Mouse (Mus musculus) heart, embryonic 11.5 days (tissue): Measurements from ENCODE around the gene Ttc29. TPM values are rescaled to one million over a fixed set of nuclear protein-coding genes. Genes with fewer than 3 reads are reported as not detected.

Source experiments
- ATAC-seq: fragments of 200-750 bp; cut with Nextera tagmentation; replicated peaks from 2 replicates; pipeline ENCODE4 v1.8.0; 2017; ENCODE audit warnings: moderate library complexity; ENCODE audit not compliant: insufficient number of reproducible peaks, low FRiP score, low TSS enrichment
- H3K27ac ChIP-seq: fragments of 300-500 bp; sonication (generic); 2 replicates; pipeline ENCODE4 v1.5.1; 2014; ENCODE audit warnings: mild to moderate bottlenecking, low read depth, low read length
- H3K27me3 ChIP-seq: fragments of 300-500 bp; sonication (generic); 2 replicates; pipeline ENCODE4 v1.6.1; 2014; ENCODE audit warnings: mild to moderate bottlenecking, low read length, mixed read lengths; ENCODE audit not compliant: control insufficient read depth, insufficient read depth
- H3K36me3 ChIP-seq: fragments of 300-500 bp; sonication (generic); 2 replicates; pipeline ENCODE4 v1.6.1; 2014; ENCODE audit warnings: mild to moderate bottlenecking, low read length, moderate library complexity, mixed read lengths; ENCODE audit not compliant: control insufficient read depth, insufficient read depth
- H3K4me1 ChIP-seq: fragments of 300-500 bp; sonication (generic); 2 replicates; pipeline ENCODE4 v1.6.1; 2014; ENCODE audit warnings: low read length; ENCODE audit not compliant: control insufficient read depth, insufficient read depth
- H3K4me2 ChIP-seq: fragments of 300-500 bp; sonication (generic); 2 replicates; pipeline ENCODE4 v1.6.1; 2014; ENCODE audit warnings: mild to moderate bottlenecking, moderate library complexity
- H3K4me3 ChIP-seq: fragments of 300-500 bp; sonication (generic); 2 replicates; pipeline ENCODE4 v1.5.1; 2014; ENCODE audit warnings: low read depth, low read length
- H3K9ac ChIP-seq: fragments of 300-500 bp; sonication (generic); 2 replicates; pipeline ENCODE4 v1.6.1; 2014; ENCODE audit warnings: mild to moderate bottlenecking, low read depth, low read length, moderate library complexity
- H3K9me3 ChIP-seq: fragments of 300-500 bp; sonication (generic); replicated peaks from 2 replicates; pipeline ENCODE4 v1.6.1; 2016; ENCODE audit warnings: low read length; ENCODE audit not compliant: control insufficient read depth
- WGBS: fragments of 180-500 bp; shearing (Covaris S2); extraction: QIAGEN DNeasy Blood & Tissue Kit; methylation state at CpG from one replicate; pipeline ENCODE4 v1.1.7; 2014; ENCODE audit not compliant: insufficient replicate concordance; 5-methylcytosine and 5-hydroxymethylcytosine counted together
- polyA plus RNA-seq: library from polyadenylated mRNA; unstranded; fragments of >200 nt; fragmentation: Nextera tagmentation; extraction: Ambion mirVana; gene quantifications from 2 replicates; pipeline ENCODE4 v1.2.1, GENCODE M21; 2014

The Ttc29 gene
- polyA plus RNA-seq, 1 experiment from 2014 or later = not detected

DNA sequence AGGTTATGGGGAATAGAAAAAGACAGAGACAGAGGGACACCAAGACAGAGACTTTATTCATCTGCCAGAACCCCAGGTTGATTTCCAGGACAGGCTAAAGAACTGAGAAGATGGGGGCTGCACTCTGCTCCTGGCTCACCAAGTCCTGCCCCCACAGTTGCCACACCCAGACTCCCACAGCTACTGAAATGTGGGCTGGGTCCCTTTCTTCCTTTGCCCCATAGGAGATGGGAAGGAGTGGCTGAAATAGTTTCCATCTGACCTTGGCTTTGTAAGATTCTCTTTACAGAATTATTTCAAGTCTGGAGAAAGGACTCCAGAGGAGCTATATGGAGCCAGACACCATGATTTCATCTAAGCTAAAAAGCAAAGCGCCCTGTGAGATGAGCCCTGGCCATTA lies 219.4 kb downstream of the Ttc29 start:
- H3K9me3 ChIP-seq = no peaks in the 10 kb centered on the region
- WGBS = 23% methylated on average over 1 of the region's 1 CpGs
- no peak overlapping the region for H3K27ac ChIP-seq
- no peaks in the 10 kb centered on the region for H3K36me3 ChIP-seq
- H3K4me2 ChIP-seq = no peak overlapping the region
- peaks cover 75% of the 10 kb centered on the region for H3K27me3 ChIP-seq
- ATAC-seq = no peak
- peaks cover 6% of the 10 kb centered on the region; the same call in 1 of the 2 replicates for H3K4me1 ChIP-seq
- H3K9ac ChIP-seq = no peak overlapping the region
- no peak overlapping the region for H3K4me3 ChIP-seq

GRCm38 (mm10) chr8:78433318-78433717 lies 220.2 kb downstream of the Ttc29 start:
- no peak overlapping the region for H3K4me2 ChIP-seq
- H3K4me1 ChIP-seq = peaks cover 6% of the 10 kb centered on the region; the same call in 1 of the 2 replicates
- no peak overlapping the region for H3K27ac ChIP-seq
- H3K9ac ChIP-seq = no peak overlapping the region
- no peaks in the 10 kb centered on the region for H3K36me3 ChIP-seq
- H3K9me3 ChIP-seq = no peaks in the 10 kb centered on the region
- WGBS = 16% methylated on average over 5 of the region's 5 CpGs
- peaks cover 76% of the 10 kb centered on the region for H3K27me3 ChIP-seq
- no peak overlapping the region for H3K4me3 ChIP-seq
- ATAC-seq = no peak

DNA sequence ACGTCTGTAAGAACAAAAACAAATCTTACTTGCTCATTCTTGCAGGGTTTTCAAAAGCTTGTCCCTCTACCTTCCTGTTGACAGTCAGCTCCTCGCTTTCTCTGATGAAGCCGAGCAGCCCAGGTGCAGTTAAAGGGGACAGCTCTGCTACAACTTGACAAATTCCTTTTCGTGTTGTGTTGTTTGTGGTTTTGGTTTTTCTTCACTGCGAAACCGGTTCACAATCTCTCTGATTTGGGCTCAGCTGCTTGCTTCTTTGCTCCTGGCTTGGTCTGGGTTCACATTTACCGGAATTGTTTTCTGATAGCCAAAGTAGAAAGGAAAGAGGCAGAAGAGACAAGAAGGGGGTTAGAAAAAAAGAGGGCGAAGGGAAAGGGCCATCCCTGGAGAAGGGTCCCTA lies 221.2 kb downstream of the Ttc29 start:
- Histone ChIP-seq H3K27me3 (peaks cover 80% of the 10 kb centered on the region), H3K4me3 (peak overlapping the region; percentile 51; the same call in 1 of the 2 replicates), H3K27ac (no peak overlapping the region), H3K4me2 (peak overlapping the region; percentile 76), H3K9me3 (no peaks in the 10 kb centered on the region), H3K9ac (no peak overlapping the region), H3K36me3 (no peaks in the 10 kb centered on the region), H3K4me1 (peaks cover 6% of the 10 kb centered on the region; the same call in 1 of the 2 replicates)
- WGBS = 6% methylated on average over 8 of the region's 8 CpGs
- ATAC-seq = no peak

DNA sequence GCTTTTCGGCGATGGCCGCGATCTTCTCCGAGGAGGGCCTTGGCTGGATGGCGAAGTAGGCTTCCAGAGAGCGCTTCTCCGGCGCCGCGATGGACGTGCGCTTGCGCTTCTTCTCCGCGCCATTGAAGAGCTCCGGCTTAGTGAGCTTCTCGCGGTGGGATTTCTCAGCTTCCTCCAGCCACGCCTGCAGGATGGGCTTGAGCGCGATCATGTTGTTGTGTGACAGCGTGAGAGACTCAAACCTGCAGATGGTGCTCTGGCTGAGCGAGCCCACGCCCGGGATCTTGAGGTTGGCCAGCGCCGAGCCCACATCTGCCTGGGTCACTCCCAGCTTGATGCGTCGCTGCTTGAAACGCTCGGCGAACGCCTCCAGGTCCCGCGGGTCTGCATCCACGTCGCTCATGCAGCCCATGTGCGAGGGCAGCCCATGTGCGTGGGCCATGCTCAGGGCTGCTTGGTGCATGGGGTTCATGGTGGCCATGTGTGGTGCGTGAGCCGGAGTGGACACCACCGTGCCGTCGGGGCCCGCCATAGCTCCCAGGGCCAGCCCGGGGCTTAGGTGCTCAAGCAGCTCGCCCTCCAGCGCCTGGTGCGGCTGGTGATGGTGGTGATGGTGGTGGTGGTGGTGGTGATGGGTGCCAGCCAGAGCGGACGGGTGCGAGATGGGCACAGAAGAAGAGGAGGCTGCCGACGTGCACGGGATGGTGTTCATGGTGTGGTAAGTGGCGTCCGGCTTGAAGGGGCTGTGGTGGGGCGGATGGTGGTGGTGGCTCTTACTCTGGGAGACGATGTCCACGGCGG lies 221.9 kb downstream of the Ttc29 start:
- Histone ChIP-seq H3K4me3 (peak overlapping the region; percentile 51), H3K4me2 (peak overlapping the region; percentile 76), H3K9me3 (no peaks in the 10 kb centered on the region), H3K4me1 (peaks cover 6% of the 10 kb centered on the region; the same call in 1 of the 2 replicates), H3K9ac (no peak overlapping the region), H3K36me3 (no peaks in the 10 kb centered on the region), H3K27ac (no peak overlapping the region), H3K27me3 (peaks cover 81% of the 10 kb centered on the region)
- no peak for ATAC-seq
- WGBS = 2% methylated on average over 62 of the region's 62 CpGs

- H3K4me1 ChIP-seq = peaks cover 6% of the 10 kb centered on the region; the same call in 1 of the 2 replicates
- H3K27me3 ChIP-seq = peaks cover 84% of the 10 kb centered on the region
- no peak overlapping the region for H3K9ac ChIP-seq
- H3K36me3 ChIP-seq = no peaks in the 10 kb centered on the region
- ATAC-seq = no peak
- no peak overlapping the region for H3K27ac ChIP-seq
- peak overlapping the region; percentile 76 for H3K4me2 ChIP-seq
- peak overlapping the region; percentile 51 for H3K4me3 ChIP-seq
- no peaks in the 10 kb centered on the region for H3K9me3 ChIP-seq
- 2% methylated on average over 18 of the region's 18 CpGs for WGBS
Measured at GRCm38 (mm10) chr8:78435624-78435960, 222.5 kb downstream of the Ttc29 start.

DNA sequence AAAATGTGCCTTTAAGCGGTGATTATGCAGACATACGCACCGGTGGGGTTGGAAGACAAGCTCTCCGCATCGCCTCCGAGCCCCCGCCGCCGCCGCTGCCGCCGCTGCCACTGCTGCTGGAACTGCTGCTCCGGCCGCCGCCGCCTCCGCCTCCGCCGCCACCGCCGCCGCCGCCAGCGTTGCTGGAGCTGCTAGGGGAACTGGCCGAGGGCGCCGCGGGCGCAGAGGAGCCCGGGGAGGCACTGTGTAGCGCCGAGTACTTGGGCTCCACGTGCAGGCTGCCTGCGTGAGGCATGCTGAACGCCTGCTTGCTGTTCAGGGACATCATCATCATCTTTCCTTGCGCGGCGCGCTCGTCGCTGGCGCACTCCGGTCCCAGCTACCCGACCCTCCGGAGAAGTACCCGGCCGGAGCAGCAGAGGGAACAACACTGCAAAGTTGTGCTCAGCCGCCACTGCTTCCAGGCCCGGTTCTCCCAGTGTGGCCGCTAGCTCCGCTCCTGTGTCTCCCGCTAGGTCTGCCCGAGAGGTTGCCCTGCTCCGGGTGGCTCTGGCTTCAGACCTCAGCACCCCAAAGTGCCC lies 223.1 kb downstream of the Ttc29 start, which contains the start of gene Pou4f2:
Gene Pou4f2 (minus strand): TSS at position 575 of the 581 bp plus-strand sequence.
- Histone ChIP-seq H3K27ac (no peak within 1 kb of the TSS), H3K9me3 (no peaks in the 10 kb centered on the region), H3K36me3 (no peaks in the 10 kb centered on the region), H3K9ac (no peak within 1 kb of the TSS), H3K4me3 (peak within 1 kb of the TSS; percentile 51), H3K4me2 (peak within 1 kb of the TSS; percentile 76), H3K27me3 (peaks cover 88% of the 10 kb centered on the region), H3K4me1 (peaks cover 6% of the 10 kb centered on the region; the same call in 1 of the 2 replicates)
- no peak for ATAC-seq
- WGBS = under 1% methylated on average over 46 of the region's 54 CpGs

DNA sequence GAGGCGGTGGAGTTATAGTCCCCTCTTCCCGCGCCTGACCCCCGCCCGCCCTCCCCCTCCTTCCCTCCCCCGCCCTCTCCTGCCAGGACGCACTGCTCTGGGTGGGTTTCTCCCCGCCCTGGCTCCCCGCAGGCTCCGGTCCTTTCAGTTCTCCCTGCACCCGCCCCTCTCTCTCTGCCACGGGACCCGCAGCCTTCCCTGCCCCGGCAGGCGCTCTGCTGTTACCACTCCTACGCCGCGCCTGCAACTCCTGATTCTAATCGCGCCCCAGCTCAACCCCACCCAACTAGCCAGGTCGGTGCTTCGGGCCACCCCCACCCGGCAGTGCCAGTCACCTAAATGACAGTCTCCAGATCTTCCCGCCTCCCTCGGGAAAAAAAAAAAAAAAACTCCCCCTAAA lies 223.6 kb downstream of the Ttc29 start:
- Histone ChIP-seq H3K27me3 (peaks cover 90% of the 10 kb centered on the region), H3K9me3 (no peaks in the 10 kb centered on the region), H3K4me3 (peak overlapping the region; percentile 51), H3K4me1 (peaks cover 6% of the 10 kb centered on the region; the same call in 1 of the 2 replicates), H3K27ac (no peak overlapping the region), H3K9ac (no peak overlapping the region), H3K36me3 (no peaks in the 10 kb centered on the region), H3K4me2 (peak overlapping the region; percentile 76)
- 2% methylated on average over 19 of the region's 25 CpGs for WGBS
- no peak for ATAC-seq

GRCm38 (mm10) chr8:78437140-78438045 lies 224.3 kb downstream of the Ttc29 start:
- no peak for ATAC-seq
- WGBS = 4% methylated on average over 32 of the region's 32 CpGs
- Histone ChIP-seq H3K36me3 (no peaks in the 10 kb centered on the region), H3K9me3 (no peaks in the 10 kb centered on the region), H3K4me1 (peaks cover 6% of the 10 kb centered on the region; the same call in 1 of the 2 replicates), H3K27me3 (peaks cover 85% of the 10 kb centered on the region), H3K9ac (no peak overlapping the region), H3K27ac (no peak overlapping the region), H3K4me2 (peak overlapping the region; percentile 76), H3K4me3 (peak overlapping the region; percentile 51; the same call in 1 of the 2 replicates)
